Mouse (Mus musculus) thymus, postnatal 10 days (tissue): ENCODE data around the gene Atp1b3.
A peak's percentile ranks its signal among the peaks of the same experiment; 100 is the strongest.
"Not testable (repeated sequence)": the region's sequence is repeated elsewhere in the genome, so short reads cannot be mapped to it uniquely, and the experiment has no call there.

Experiments used
- DNase-seq, 2 experiments: peaks; one replicate each; pipeline ENCODE4 v3.0.0; 2021; ENCODE audit warnings: low spot score in 2 of 2

The Atp1b3 gene

GRCm38 (mm10) chr9:96364141-96364838 is at the start of gene Atp1b3:
TSS of gene Atp1b3 (minus strand) at chr9:96364442.
- peak; percentile 98 to 100 for DNase-seq

GRCm38 (mm10) chr9:96412821-96413405 is 48.7 kb upstream of the Atp1b3 start:
- DNase-seq: no peak

GRCm38 (mm10) chr9:96404312-96404711 is 40.1 kb upstream of the Atp1b3 start:
- no peak for DNase-seq

- not testable (repeated sequence) for DNase-seq
Measured at GRCm38 (mm10) chr9:96399916-96400315, 35.7 kb upstream of the Atp1b3 start.

GRCm38 (mm10) chr9:96399425-96399878 is 35.2 kb upstream of the Atp1b3 start:
- peak; percentile 35 to 36 for DNase-seq

GRCm38 (mm10) chr9:96398614-96399013 is 34.4 kb upstream of the Atp1b3 start:
- DNase-seq: no peak

GRCm38 (mm10) chr9:96398165-96398564 is 33.9 kb upstream of the Atp1b3 start:
- DNase-seq: no peak

GRCm38 (mm10) chr9:96394910-96395690 is 30.9 kb upstream of the Atp1b3 start:
- peak in 1 of 2 experiments; percentile 6 for DNase-seq

GRCm38 (mm10) chr9:96393731-96394235 is 29.5 kb upstream of the Atp1b3 start:
- no peak for DNase-seq

GRCm38 (mm10) chr9:96393112-96393511 is 28.9 kb upstream of the Atp1b3 start:
- no peak for DNase-seq

- no peak for DNase-seq
Measured at GRCm38 (mm10) chr9:96391921-96392320, 27.7 kb upstream of the Atp1b3 start.

GRCm38 (mm10) chr9:96383714-96384487 is 19.7 kb upstream of the Atp1b3 start:
- no peak for DNase-seq

- DNase-seq: no peak
Measured at GRCm38 (mm10) chr9:96382756-96383155, 18.5 kb upstream of the Atp1b3 start.

GRCm38 (mm10) chr9:96381393-96381792 is 17.2 kb upstream of the Atp1b3 start:
- DNase-seq: no peak

- no peak for DNase-seq
Measured at GRCm38 (mm10) chr9:96379551-96379950, 15.3 kb upstream of the Atp1b3 start.

- DNase-seq: no peak
Measured at GRCm38 (mm10) chr9:96378747-96379146, 14.5 kb upstream of the Atp1b3 start.

- no peak for DNase-seq
Measured at GRCm38 (mm10) chr9:96377096-96377495, 12.9 kb upstream of the Atp1b3 start.

- DNase-seq: no peak
Measured at GRCm38 (mm10) chr9:96375819-96376218, 11.6 kb upstream of the Atp1b3 start.

GRCm38 (mm10) chr9:96371075-96371474 is 6.8 kb upstream of the Atp1b3 start:
- no peak for DNase-seq

GRCm38 (mm10) chr9:96369654-96370384 is 5.6 kb upstream of the Atp1b3 start:
- no peak for DNase-seq
